Mouse (Mus musculus) cerebellum, adult 2 months (tissue): Measurements from ENCODE around the gene D17H6S53E. TPM values are rescaled to one million over a fixed set of nuclear protein-coding genes. Genes with fewer than 3 reads are reported as not detected.

Experiments
- DNase-seq, 2 experiments: peaks; one replicate each; pipeline ENCODE4 v3.0.0; 2021
- H3K27ac ChIP-seq: fragments of 200-500 bp; 2 replicates; pipeline ENCODE4 v1.5.1; 2012; ENCODE audit warnings: low read length, control low read depth, inconsistent platforms; ENCODE audit not compliant: insufficient read depth
- H3K27me3 ChIP-seq: fragments of 200-500 bp; 2 replicates; pipeline ENCODE4 v1.6.1; 2012; ENCODE audit warnings: inconsistent platforms, mild to moderate bottlenecking, low read length, moderate library complexity; ENCODE audit not compliant: control insufficient read depth, insufficient read depth
- H3K4me1 ChIP-seq: fragments of 200-500 bp; 2 replicates; pipeline ENCODE4 v1.6.1; 2011; ENCODE audit warnings: low read length; ENCODE audit not compliant: control insufficient read depth, insufficient read depth
- H3K4me3 ChIP-seq: fragments of 200-500 bp; replicated peaks from 2 replicates; pipeline ENCODE3; 2011; ENCODE audit warnings: mild to moderate bottlenecking, low read depth, low read length, control low read depth; ENCODE audit not compliant: insufficient read depth
- CTCF ChIP-seq: fragments of 200-500 bp; IDR thresholded peaks from 2 replicates; pipeline ENCODE4 v1.5.1; 2011; ENCODE audit warnings: low read depth, mild to moderate bottlenecking, control low read depth, low read length, moderate library complexity, borderline replicate concordance; ENCODE audit not compliant: insufficient read depth
- POLR2A ChIP-seq: fragments of 200-500 bp; IDR thresholded peaks from 2 replicates; pipeline ENCODE4 v1.6.1; 2011; ENCODE audit warnings: low read length, control low read depth, borderline replicate concordance; ENCODE audit not compliant: insufficient read depth
- WGBS: fragments of 180-500 bp; shearing (Covaris S2); methylation state at CpG from one replicate; pipeline ENCODE4 v1.1.7; 2018; 5-methylcytosine and 5-hydroxymethylcytosine counted together
- polyA plus RNA-seq: library from polyadenylated mRNA; depleted of rRNA; stranded (reverse); fragments of >200 nt; gene quantifications from 2 replicates; pipeline ENCODE4 v1.2.3, GENCODE M21; 2012

The D17H6S53E gene
- polyA plus RNA-seq, 1 experiment = 12.3 TPM

DNA sequence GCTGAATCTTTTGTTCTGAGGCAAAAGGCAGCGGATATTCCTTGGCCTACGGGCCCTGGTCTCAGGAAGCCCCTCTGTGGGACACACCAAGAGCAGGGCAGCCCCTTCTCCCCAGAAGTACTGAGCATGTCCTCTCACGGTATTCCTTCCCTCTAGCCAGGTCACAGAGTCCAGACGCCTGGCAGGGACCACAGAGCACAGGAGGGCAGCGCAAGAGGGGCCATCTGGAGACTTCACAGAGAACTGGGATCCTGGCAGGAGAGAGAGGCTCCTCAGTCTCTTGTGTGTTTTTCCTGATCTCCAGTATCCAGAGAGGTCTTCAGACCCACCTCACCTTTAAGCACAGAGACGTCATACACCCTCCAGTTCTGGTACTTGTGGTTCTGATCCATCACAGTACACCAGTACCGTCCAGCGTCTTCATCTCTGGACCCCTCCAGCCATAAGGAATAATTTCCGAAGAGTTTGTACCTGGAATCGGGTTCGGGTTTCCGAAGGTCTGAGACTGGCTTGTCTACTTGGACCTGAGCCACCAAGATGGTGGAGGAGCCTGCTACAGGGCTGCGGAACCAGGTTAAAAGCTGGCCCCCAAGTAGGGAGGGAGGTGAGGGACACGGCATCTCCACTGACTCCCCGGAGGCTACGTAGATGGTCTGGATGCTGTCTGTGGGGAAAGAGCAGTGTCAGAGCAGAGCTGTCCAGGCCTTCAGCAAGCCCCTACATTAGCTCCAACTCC is 43.2 kb upstream of the D17H6S53E start:
- Histone ChIP-seq H3K27ac (peak overlapping the region; percentile 82), H3K4me3 (peak overlapping the region; percentile 37), H3K27me3 (no peaks in the 10 kb centered on the region), H3K4me1 (peaks cover 28% of the 10 kb centered on the region)
- TF ChIP-seq CTCF (no peak), POLR2A (peak; percentile 8; the same call in 1 of the 2 replicates)
- WGBS = 24% methylated on average over 16 of the region's 16 CpGs
- DNase-seq = peak; percentile 80 to 85

DNA sequence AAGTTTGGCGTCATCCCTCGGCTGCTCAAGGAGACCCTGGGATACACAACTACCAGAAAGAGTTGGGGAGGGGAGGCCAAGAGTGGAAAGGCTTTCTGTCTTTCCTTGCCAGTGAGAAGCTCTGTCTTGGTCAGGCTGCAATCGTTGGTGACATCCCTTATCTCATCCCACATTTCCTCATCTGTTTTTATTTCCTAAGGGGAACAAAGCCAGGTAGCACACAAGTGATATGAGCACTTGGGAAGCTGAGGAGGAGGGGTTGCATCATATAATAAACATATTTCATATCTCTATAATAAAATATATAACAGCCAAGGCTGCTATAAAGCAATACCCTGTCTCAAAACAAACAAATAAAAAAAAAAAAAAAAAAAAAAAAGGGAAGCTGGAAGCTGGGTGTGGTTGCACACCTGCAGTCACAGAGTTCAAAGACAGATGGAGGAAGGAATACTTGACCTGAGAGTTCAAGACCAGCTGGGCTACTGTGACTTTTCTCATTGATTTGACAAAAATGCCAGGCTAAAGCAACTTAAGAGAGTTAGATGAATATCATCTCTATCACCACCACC is 42.2 kb upstream of the D17H6S53E start:
- Histone ChIP-seq H3K27me3 (no peaks in the 10 kb centered on the region), H3K4me3 (no peak overlapping the region), H3K4me1 (peaks cover 26% of the 10 kb centered on the region), H3K27ac (peak overlapping the region; percentile 82)
- 65% methylated on average over 3 of the region's 3 CpGs for WGBS
- DNase-seq = no peak
- TF ChIP-seq CTCF (no peak), POLR2A (no peak)

DNA sequence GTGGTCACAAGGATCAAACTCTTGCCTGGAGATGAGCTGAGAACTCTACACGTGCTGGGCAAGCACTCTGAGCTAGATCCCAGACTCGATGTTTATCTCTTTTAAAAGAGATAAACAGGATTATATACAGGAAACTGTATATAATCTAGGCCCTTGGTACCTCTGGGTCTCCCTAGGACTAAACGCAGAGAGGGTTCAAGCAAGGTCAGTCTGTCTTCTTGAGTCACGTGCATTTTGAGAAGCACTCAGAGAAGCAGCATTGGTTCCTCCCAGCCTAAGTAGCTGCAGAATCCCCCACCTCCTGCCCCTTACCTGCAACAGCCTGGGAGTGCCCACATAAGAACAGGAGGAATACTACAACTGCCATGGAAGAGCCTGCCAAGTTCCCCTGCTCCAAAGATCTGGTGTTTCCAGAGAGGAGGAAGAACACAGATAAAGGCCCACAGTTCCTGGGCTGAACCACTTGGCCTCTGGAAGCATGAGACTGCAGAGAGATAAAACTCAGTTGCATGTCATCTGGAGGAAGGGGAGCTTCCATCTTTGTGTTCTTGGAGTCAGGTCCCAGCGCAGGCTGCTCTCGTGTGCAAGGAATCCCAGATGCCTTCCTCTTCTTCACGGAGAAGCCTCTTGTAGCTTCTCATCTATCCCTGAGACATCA is 40.8 kb upstream of the D17H6S53E start, which contains the start of gene Ly6g6f:
Ly6g6f (minus strand) TSS at position 403 of the 658 bp plus-strand sequence.
- no peak for DNase-seq
- no peak for TF ChIP-seq CTCF
- no peak for TF ChIP-seq POLR2A
- Histone ChIP-seq H3K4me1 (peaks cover 14% of the 10 kb centered on the region; the same call in 1 of the 2 replicates), H3K27ac (no peak within 1 kb of the TSS), H3K27me3 (no peaks in the 10 kb centered on the region), H3K4me3 (no peak within 1 kb of the TSS)
- 68% methylated on average over 7 of the region's 7 CpGs for WGBS

DNA sequence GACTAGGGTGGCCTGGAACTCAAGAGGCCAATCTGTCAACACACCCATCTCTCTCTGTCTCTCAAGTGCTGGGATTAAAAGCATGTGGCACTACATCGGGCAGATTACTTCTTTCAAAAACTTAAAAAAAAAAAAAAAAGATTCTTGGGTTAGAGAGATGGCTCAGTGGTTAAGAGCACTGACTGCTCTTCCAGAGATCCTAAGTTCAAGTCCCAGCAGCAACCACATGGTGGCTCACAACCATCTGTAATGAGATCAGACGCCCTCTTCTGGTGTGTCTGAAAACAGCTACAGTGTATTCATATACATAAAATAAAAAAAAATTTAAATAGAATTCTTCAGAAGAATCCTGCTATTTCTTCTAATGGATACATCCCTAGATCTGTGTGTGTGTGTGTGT is 38.0 kb upstream of the D17H6S53E start:
- WGBS = 46% methylated on average over 2 of the region's 2 CpGs
- Histone ChIP-seq H3K4me1 (peaks cover 31% of the 10 kb centered on the region; the same call in 1 of the 2 replicates), H3K4me3 (no peak overlapping the region), H3K27me3 (no peaks in the 10 kb centered on the region), H3K27ac (no peak overlapping the region)
- DNase-seq = no peak
- TF ChIP-seq CTCF = no peak
- TF ChIP-seq POLR2A = no peak

DNA sequence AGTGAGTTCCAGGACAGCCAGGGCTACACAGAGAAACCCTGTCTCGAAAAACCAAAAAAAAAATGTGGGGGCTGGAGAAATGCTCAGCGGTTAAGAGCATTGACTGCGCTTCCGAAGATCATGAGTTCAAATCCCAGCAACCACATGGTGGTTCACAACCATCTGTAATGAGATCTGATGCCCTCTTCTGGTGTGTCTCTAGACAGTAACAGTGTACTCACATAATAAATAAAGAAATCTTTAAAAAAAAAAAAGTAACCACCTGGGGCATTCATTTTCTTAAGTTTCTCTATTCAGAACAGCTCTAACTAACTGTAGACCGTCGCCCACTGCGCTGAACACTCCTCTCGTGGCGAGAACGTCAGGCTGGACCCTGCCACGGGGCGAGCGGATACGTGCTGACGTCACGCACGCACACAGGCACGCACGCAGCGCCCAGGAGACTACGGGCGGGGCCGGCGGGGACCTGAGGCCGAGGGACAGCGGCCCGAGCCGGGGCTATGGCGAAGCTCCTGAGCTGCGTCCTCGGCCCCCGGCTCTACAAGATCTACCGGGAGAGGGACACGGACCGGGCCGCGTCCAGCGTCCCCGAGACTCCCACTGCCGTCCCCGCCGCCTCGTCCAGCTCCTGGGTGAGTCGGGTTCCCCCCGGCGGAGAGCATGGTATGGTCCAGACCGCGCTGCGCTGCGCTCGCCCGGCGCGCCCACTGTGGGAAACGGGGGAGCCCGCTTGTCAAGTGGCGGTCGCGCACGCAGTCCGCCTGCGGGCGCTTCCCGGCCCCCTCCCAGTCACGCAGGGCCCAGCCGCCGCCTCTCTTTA is 37.1 kb upstream of the D17H6S53E start, which contains the start of gene Abhd16a:
Abhd16a (plus strand) TSS at position 439 of the 820 bp plus-strand sequence.
- H3K27ac ChIP-seq = peak within 1 kb of the TSS; percentile 100
- no peak for TF ChIP-seq CTCF
- peak; percentile 82 for TF ChIP-seq POLR2A
- peaks cover 25% of the 10 kb centered on the region; the same call in 1 of the 2 replicates for H3K4me1 ChIP-seq
- peak; percentile 96 to 98 for DNase-seq
- H3K4me3 ChIP-seq = peak within 1 kb of the TSS; percentile 80
- no peaks in the 10 kb centered on the region for H3K27me3 ChIP-seq
- WGBS = 3% methylated on average over 67 of the region's 67 CpGs

DNA sequence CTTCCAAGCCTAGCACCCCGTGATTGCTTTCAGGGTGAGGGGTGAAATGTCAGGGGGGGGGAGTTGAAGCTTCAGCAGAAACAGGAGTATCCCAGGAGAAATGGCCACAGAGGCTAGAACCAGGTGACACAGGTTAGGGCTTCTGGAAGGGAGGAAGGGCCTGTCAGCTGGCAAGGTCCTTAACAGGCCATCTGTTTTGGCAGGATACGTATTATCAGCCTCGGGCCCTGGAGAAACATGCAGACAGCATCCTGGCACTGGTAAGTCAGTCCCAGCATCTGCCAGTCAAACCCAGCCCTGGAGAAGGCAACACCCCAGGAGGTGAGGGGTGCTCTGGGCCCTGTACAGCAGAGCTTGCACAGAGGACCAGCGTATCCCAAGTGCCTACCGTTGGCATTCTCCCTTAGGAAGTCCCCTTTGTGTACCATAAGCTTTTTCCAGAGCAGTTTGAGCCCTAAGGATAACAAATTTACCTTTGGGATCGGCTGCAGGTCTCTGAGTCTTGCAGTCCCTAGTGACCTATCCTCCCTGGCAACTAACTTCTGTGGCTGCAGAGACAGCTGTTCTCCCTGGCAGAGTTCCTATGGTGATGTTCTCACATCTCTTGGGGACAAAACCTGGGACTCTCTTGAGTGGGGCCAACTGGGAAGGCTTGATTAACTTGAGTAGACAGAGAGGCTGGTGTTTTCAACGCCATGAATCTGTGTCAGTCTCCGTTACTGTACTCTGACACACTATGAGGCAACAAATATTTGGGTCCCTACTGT is 35.8 kb upstream of the D17H6S53E start:
- H3K27ac ChIP-seq = peak overlapping the region; percentile 100
- WGBS = 2% methylated on average over 8 of the region's 8 CpGs
- H3K4me1 ChIP-seq = peaks cover 28% of the 10 kb centered on the region
- peak overlapping the region; percentile 80 for H3K4me3 ChIP-seq
- DNase-seq = peak; percentile 88 to 96
- TF ChIP-seq CTCF (no peak), POLR2A (peak; percentile 55; the same call in 1 of the 2 replicates)
- no peaks in the 10 kb centered on the region for H3K27me3 ChIP-seq

DNA sequence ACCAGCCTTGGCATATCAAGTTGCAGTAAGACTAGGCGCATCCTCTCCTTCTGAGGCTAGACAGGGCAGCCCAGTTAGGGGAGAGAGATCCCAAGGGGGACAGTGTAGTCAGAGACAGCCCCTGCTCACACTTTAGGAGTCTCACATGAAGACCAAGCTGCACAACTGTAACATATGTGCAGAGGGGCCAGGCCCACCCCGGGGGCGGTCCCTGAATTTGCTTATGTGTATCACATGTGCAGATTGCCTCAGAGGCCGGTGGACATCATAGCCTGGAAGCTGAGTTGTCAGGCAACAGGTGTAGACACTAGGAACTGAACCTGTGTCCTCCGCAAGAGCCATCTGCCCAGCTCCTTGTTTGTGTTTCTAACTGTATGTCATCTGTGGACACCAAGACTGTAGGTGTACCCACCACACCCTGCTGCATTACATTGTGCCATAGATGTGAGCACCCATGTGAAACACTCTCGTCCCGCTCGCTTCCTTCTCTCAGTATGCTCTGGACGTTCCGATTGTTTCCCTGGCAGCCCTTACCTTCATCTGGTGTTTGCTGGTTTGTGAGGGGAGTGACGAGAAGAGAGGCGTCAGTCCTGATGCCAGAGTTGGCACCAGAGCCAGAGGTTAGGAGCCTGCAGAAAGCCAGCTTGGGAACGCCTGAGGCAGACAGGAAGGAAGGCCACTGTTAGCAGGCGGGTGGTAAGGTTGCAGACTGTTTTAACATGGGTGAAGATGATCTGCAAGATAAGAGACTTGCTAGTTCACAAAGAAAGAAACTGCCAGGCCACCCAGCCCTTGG is 33.6 kb upstream of the D17H6S53E start:
- Histone ChIP-seq H3K27me3 (no peaks in the 10 kb centered on the region), H3K4me1 (peaks cover 47% of the 10 kb centered on the region), H3K4me3 (no peak overlapping the region), H3K27ac (no peak overlapping the region)
- TF ChIP-seq POLR2A (no peak), CTCF (no peak)
- peak in 1 of 2 experiments; percentile 50 for DNase-seq
- 24% methylated on average over 14 of the region's 14 CpGs for WGBS
